ENCODE assay signal across 8 mouse cellular contexts in genomic region chr9:21134595-21135328, GRCm38 (mm10). TPM values are rescaled to one million over a fixed set of nuclear protein-coding genes. Genes with fewer than 3 reads are reported as not detected.
DNase-seq lines count a peak whose midpoint lies in the region; ATAC-seq and TF ChIP-seq lines count a peak whose summit lies in the region.

No protein-coding gene starts in this region.

- peaks cover 9% of the 10 kb centered on the region for H3K4me1 ChIP-seq in liver, embryonic 11.5 days (replicated peaks; ENCODE audit: control insufficient read depth, insufficient read depth, low read length)
- peaks cover 37% of the 10 kb centered on the region for H3K4me1 ChIP-seq in liver, embryonic 12.5 days
- H3K4me1 ChIP-seq in kidney, postnatal 0 days (replicated peaks; ENCODE audit: insufficient read depth, low read length): 0 out of 2 replicates have a peak, but pooled peaks cover 3% of the 10 kb centered on the region
- H3K4me1 ChIP-seq in stomach, embryonic 15.5 days: peaks cover 3% of the 10 kb centered on the region; the same call in 1 of the 2 replicates
- H3K4me1 ChIP-seq in hindbrain, embryonic 16.5 days (ENCODE audit: control insufficient read depth, insufficient read depth, low read depth, low read length): peaks cover 8% of the 10 kb centered on the region

- no peaks in the 10 kb centered on the region for H3K9me3 ChIP-seq in liver, embryonic 11.5 days (ENCODE audit: control insufficient read depth, low read length)
- no peaks in the 10 kb centered on the region for H3K9me3 ChIP-seq in liver, embryonic 12.5 days (replicated peaks)
- H3K9me3 ChIP-seq in kidney, postnatal 0 days (replicated peaks; ENCODE audit: low read length): no peaks in the 10 kb centered on the region
- H3K9me3 ChIP-seq in stomach, embryonic 15.5 days: no peaks in the 10 kb centered on the region
- no peaks in the 10 kb centered on the region for H3K9me3 ChIP-seq in hindbrain, embryonic 16.5 days (ENCODE audit: control insufficient read depth, low read length)

- no peak overlapping the region for H3K9ac ChIP-seq in liver, embryonic 11.5 days (ENCODE audit: low read depth, low read length)
- H3K9ac ChIP-seq in liver, embryonic 12.5 days: no peak overlapping the region
- H3K9ac ChIP-seq in kidney, postnatal 0 days (ENCODE audit: low read depth, low read length): no peak overlapping the region
- H3K9ac ChIP-seq in stomach, embryonic 15.5 days: no peak overlapping the region
- H3K9ac ChIP-seq in hindbrain, embryonic 16.5 days (ENCODE audit: low read depth, low read length): no peak overlapping the region

- no peaks in the 10 kb centered on the region for H3K27me3 ChIP-seq in liver, embryonic 11.5 days (replicated peaks; ENCODE audit: control insufficient read depth, insufficient read depth, low read length)
- H3K27me3 ChIP-seq in liver, embryonic 12.5 days (replicated peaks): no peaks in the 10 kb centered on the region
- H3K27me3 ChIP-seq in kidney, postnatal 0 days (ENCODE audit: insufficient read depth, low read length): no peaks in the 10 kb centered on the region
- H3K27me3 ChIP-seq in stomach, embryonic 15.5 days (replicated peaks): no peaks in the 10 kb centered on the region
- H3K27me3 ChIP-seq in hindbrain, embryonic 16.5 days (replicated peaks; ENCODE audit: control insufficient read depth, insufficient read depth, low read length): no peaks in the 10 kb centered on the region

- no peak overlapping the region for H3K4me3 ChIP-seq in liver, embryonic 11.5 days (ENCODE audit: low read depth, low read length)
- no peak overlapping the region for H3K4me3 ChIP-seq in liver, embryonic 12.5 days
- no peak overlapping the region for H3K4me3 ChIP-seq in kidney, postnatal 0 days (replicated peaks; ENCODE audit: low read depth, low read length)
- no peak overlapping the region for H3K4me3 ChIP-seq in stomach, embryonic 15.5 days (replicated peaks)
- H3K4me3 ChIP-seq in hindbrain, embryonic 16.5 days (ENCODE audit: low read length): no peak overlapping the region

- no peak for ATAC-seq in liver, embryonic 11.5 days (replicated peaks; ENCODE audit: low FRiP score)
- ATAC-seq in liver, embryonic 12.5 days: no peak
- ATAC-seq in kidney, postnatal 0 days (replicated peaks; ENCODE audit: low FRiP score, low read depth): no peak
- no peak for ATAC-seq in stomach, embryonic 15.5 days (ENCODE audit: insufficient read depth, low FRiP score, low read depth)
- no peak for ATAC-seq in hindbrain, embryonic 16.5 days

- peak overlapping the region; percentile 5; the same call in 1 of the 2 replicates for H3K27ac ChIP-seq in liver, embryonic 11.5 days (ENCODE audit: low read depth, low read length)
- H3K27ac ChIP-seq in liver, embryonic 12.5 days: no peak overlapping the region; the same call in 1 of the 2 replicates
- peak overlapping the region; percentile 19 for H3K27ac ChIP-seq in kidney, postnatal 0 days
- H3K27ac ChIP-seq in stomach, embryonic 15.5 days: peak overlapping the region; percentile 26; the same call in 1 of the 2 replicates
- no peak overlapping the region for H3K27ac ChIP-seq in hindbrain, embryonic 16.5 days (ENCODE audit: low read depth, low read length)

- peaks cover 7% of the 10 kb centered on the region for H3K36me3 ChIP-seq in liver, embryonic 11.5 days (ENCODE audit: control insufficient read depth, insufficient read depth, low read length)
- peaks cover 25% of the 10 kb centered on the region for H3K36me3 ChIP-seq in liver, embryonic 12.5 days
- H3K36me3 ChIP-seq in kidney, postnatal 0 days (ENCODE audit: insufficient read depth, low read length): peaks cover 11% of the 10 kb centered on the region
- H3K36me3 ChIP-seq in stomach, embryonic 15.5 days: peaks cover 13% of the 10 kb centered on the region
- H3K36me3 ChIP-seq in hindbrain, embryonic 16.5 days (ENCODE audit: control insufficient read depth, insufficient read depth, low read length): peaks cover 12% of the 10 kb centered on the region

- WGBS in liver, embryonic 11.5 days: 64% methylated on average over 9 of the region's 9 CpGs
- 53% methylated on average over 9 of the region's 9 CpGs for WGBS in liver, embryonic 12.5 days (ENCODE audit: insufficient replicate concordance)
- 54% methylated on average over 9 of the region's 9 CpGs for WGBS in kidney, postnatal 0 days
- 61% methylated on average over 9 of the region's 9 CpGs for WGBS in stomach, embryonic 15.5 days
- WGBS in hindbrain, embryonic 16.5 days: 73% methylated on average over 9 of the region's 9 CpGs

- no peak overlapping the region for H3K4me2 ChIP-seq in liver, embryonic 11.5 days
- H3K4me2 ChIP-seq in liver, embryonic 12.5 days: no peak overlapping the region
- H3K4me2 ChIP-seq in kidney, postnatal 0 days (ENCODE audit: low read length): no peak overlapping the region
- H3K4me2 ChIP-seq in stomach, embryonic 15.5 days: no peak overlapping the region
- no peak overlapping the region for H3K4me2 ChIP-seq in hindbrain, embryonic 16.5 days (ENCODE audit: low read length)

- DNase-seq in liver, embryonic 11.5 days (ENCODE audit: low spot score): no peak
- peak; percentile 65 for DNase-seq in brain, adult 2 months (ENCODE audit: low read depth, low spot score)
- peak; percentile 28 for DNase-seq in kidney, postnatal 0 days (ENCODE audit: low spot score)
- DNase-seq in cerebellum, adult 9-10 months: no peak
- no peak for DNase-seq in frontal cortex, postnatal 36 days (ENCODE audit: low spot score in 2 of 2)

- TF ChIP-seq CTCF in kidney, postnatal 0 days (IDR thresholded peaks at IDR 0.05; ENCODE audit: low read depth): no peak

RNA-seq across cellular contexts. Expression of gene Tyk2, which starts 3.7 kb away (rescaled TPM):
- 11.5 and 13.8 TPM in 2 replicates for polyA plus RNA-seq in liver, embryonic 11.5 days (2014; fragmentation: Nextera tagmentation; extraction: Ambion mirVana)
- polyA plus RNA-seq in liver, embryonic 12.5 days (2016; fragmentation: Nextera tagmentation; extraction: Ambion mirVana): 8.5 and 10.4 TPM in 2 replicates
- 8.6 and 9.4 TPM in 2 replicates for polyA plus RNA-seq in kidney, postnatal 0 days (2015; fragmentation: Nextera tagmentation; extraction: Ambion mirVana)
- 13.6 and 15.8 TPM in 2 replicates for polyA plus RNA-seq in stomach, embryonic 15.5 days (2015; fragmentation: Nextera tagmentation; extraction: Ambion mirVana)
- 9.5 and 10.5 TPM in 2 replicates for polyA plus RNA-seq in hindbrain, embryonic 16.5 days (2015; fragmentation: Nextera tagmentation; extraction: Ambion mirVana)

RNA-seq across cellular contexts. Expression of gene Cdc37, which starts 15.0 kb away (rescaled TPM):
- polyA plus RNA-seq in liver, embryonic 11.5 days (2014; fragmentation: Nextera tagmentation; extraction: Ambion mirVana): 334 and 347 TPM in 2 replicates
- 221 and 228 TPM in 2 replicates for polyA plus RNA-seq in liver, embryonic 12.5 days (2016; fragmentation: Nextera tagmentation; extraction: Ambion mirVana)
- 256 and 271 TPM in 2 replicates for polyA plus RNA-seq in kidney, postnatal 0 days (2015; fragmentation: Nextera tagmentation; extraction: Ambion mirVana)
- 284 and 293 TPM in 2 replicates for polyA plus RNA-seq in stomach, embryonic 15.5 days (2015; fragmentation: Nextera tagmentation; extraction: Ambion mirVana)
- 204 and 211 TPM in 2 replicates for polyA plus RNA-seq in hindbrain, embryonic 16.5 days (2015; fragmentation: Nextera tagmentation; extraction: Ambion mirVana)

RNA-seq across cellular contexts. Expression of gene Pde4a, which starts 30.8 kb away (rescaled TPM):
- 5.3 and 5.4 TPM in 2 replicates for polyA plus RNA-seq in liver, embryonic 11.5 days (2014; fragmentation: Nextera tagmentation; extraction: Ambion mirVana)
- 2.6 and 2.9 TPM in 2 replicates for polyA plus RNA-seq in liver, embryonic 12.5 days (2016; fragmentation: Nextera tagmentation; extraction: Ambion mirVana)
- polyA plus RNA-seq in kidney, postnatal 0 days (2015; fragmentation: Nextera tagmentation; extraction: Ambion mirVana): 8.2 and 8.3 TPM in 2 replicates
- 5.9 and 6.2 TPM in 2 replicates for polyA plus RNA-seq in stomach, embryonic 15.5 days (2015; fragmentation: Nextera tagmentation; extraction: Ambion mirVana)
- 47.7 and 50.5 TPM in 2 replicates for polyA plus RNA-seq in hindbrain, embryonic 16.5 days (2015; fragmentation: Nextera tagmentation; extraction: Ambion mirVana)

RNA-seq across cellular contexts. Expression of gene Raver1, which starts 43.0 kb away (rescaled TPM):
- 89.8 and 94.0 TPM in 2 replicates for polyA plus RNA-seq in liver, embryonic 11.5 days (2014; fragmentation: Nextera tagmentation; extraction: Ambion mirVana)
- polyA plus RNA-seq in liver, embryonic 12.5 days (2016; fragmentation: Nextera tagmentation; extraction: Ambion mirVana): 39.8 and 43.8 TPM in 2 replicates
- 40.8 and 41.3 TPM in 2 replicates for polyA plus RNA-seq in kidney, postnatal 0 days (2015; fragmentation: Nextera tagmentation; extraction: Ambion mirVana)
- polyA plus RNA-seq in stomach, embryonic 15.5 days (2015; fragmentation: Nextera tagmentation; extraction: Ambion mirVana): 48.3 and 60.9 TPM in 2 replicates
- 25.9 and 35.9 TPM in 2 replicates for polyA plus RNA-seq in hindbrain, embryonic 16.5 days (2015; fragmentation: Nextera tagmentation; extraction: Ambion mirVana)

RNA-seq across cellular contexts. Expression of gene Gm38431, which starts 43.0 kb away (rescaled TPM):
- polyA plus RNA-seq in liver, embryonic 11.5 days (2014; fragmentation: Nextera tagmentation; extraction: Ambion mirVana): 4.2 and 4.3 TPM in 2 replicates
- polyA plus RNA-seq in liver, embryonic 12.5 days (2016; fragmentation: Nextera tagmentation; extraction: Ambion mirVana): 1.2 and 2.1 TPM in 2 replicates
- polyA plus RNA-seq in kidney, postnatal 0 days (2015; fragmentation: Nextera tagmentation; extraction: Ambion mirVana): 0.80 and 0.91 TPM in 2 replicates
- 1.6 and 1.7 TPM in 2 replicates for polyA plus RNA-seq in stomach, embryonic 15.5 days (2015; fragmentation: Nextera tagmentation; extraction: Ambion mirVana)
- 1.3 TPM in 2 replicates for polyA plus RNA-seq in hindbrain, embryonic 16.5 days (2015; fragmentation: Nextera tagmentation; extraction: Ambion mirVana)

Comparison
In these comparisons a context has a peak if more than half of its experiments do, and no peak if none do; other contexts are left out.
1. H3K27ac ChIP-seq: peak in liver, embryonic 11.5 days (single experiment), kidney, postnatal 0 days (single experiment) and stomach, embryonic 15.5 days (single experiment); none in liver, embryonic 12.5 days (single experiment) and hindbrain, embryonic 16.5 days (single experiment).
2. DNase-seq: peak in brain, adult 2 months (single experiment) and kidney, postnatal 0 days (single experiment); none in liver, embryonic 11.5 days (single experiment), cerebellum, adult 9-10 months (single experiment) and frontal cortex, postnatal 36 days (0 of 2).